Mouse (Mus musculus): Measurements from ENCODE around the gene Nudt5. TPM values are rescaled to one million over a fixed set of nuclear protein-coding genes. Genes with fewer than 3 reads are reported as not detected.

The Nudt5 gene
- polyA plus RNA-seq, 1 experiment = 12.1 TPM

DNA sequence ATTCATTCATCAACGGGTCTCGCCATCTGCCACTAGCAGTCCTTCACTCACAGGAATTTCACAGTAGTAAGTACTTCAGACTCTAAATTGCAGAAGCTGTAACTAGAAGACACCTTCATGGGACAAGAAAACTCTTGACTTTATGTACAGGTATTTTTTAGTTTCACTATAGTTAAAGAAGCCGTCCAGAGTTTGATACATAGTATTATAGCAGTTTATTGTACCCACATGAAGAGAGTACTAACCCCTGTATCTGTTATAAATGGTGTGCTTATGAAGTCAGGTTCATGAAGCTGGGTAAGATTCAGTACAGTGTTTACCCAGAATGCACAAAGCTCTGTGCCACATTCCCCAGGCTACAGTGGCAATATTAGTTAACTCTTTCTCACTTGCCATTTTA is 18.0 kb downstream of the Nudt5 start, which contains the start of gene Gm13199:
Gene Gm13199 (minus strand): TSS at position 101 of the 400 bp plus-strand sequence.
- DNase-seq (ENCODE audit: extremely low spot score in 1 of 2, low spot score in 1 of 2) = no peak

- DNase-seq (ENCODE audit: extremely low spot score in 1 of 2, low spot score in 1 of 2) = no peak
These were observed 22.9 kb downstream of the Nudt5 start for GRCm38 (mm10) chr2:5867681-5868080.

GRCm38 (mm10) chr2:5869746-5870145 is 24.9 kb downstream of the Nudt5 start:
- DNase-seq (ENCODE audit: extremely low spot score in 1 of 2, low spot score in 1 of 2) = no peak

- DNase-seq (ENCODE audit: extremely low spot score in 1 of 2, low spot score in 1 of 2) = no peak
These were observed 32.6 kb downstream of the Nudt5 start for GRCm38 (mm10) chr2:5877446-5877845.

GRCm38 (mm10) chr2:5888865-5889264 is 44.0 kb downstream of the Nudt5 start:
- DNase-seq (ENCODE audit: extremely low spot score in 1 of 2, low spot score in 1 of 2) = no peak

GRCm38 (mm10) chr2:5889412-5889811 is 44.6 kb downstream of the Nudt5 start:
- peak; percentile 33 to 67 for DNase-seq (ENCODE audit: extremely low spot score in 1 of 2, low spot score in 1 of 2)

- peak in 1 of 2 experiments; percentile 26 for DNase-seq (ENCODE audit: extremely low spot score in 1 of 2, low spot score in 1 of 2)
These were observed 49.5 kb downstream of the Nudt5 start for GRCm38 (mm10) chr2:5894296-5894695.

GRCm38 (mm10) chr2:5894843-5895570 is 50.2 kb downstream of the Nudt5 start, which contains the start of gene Sec61a2:
Sec61a2 (minus strand) TSS chr2:5895432.
- peak; percentile 96 to 100 for DNase-seq (ENCODE audit: extremely low spot score in 1 of 2, low spot score in 1 of 2)

DNA sequence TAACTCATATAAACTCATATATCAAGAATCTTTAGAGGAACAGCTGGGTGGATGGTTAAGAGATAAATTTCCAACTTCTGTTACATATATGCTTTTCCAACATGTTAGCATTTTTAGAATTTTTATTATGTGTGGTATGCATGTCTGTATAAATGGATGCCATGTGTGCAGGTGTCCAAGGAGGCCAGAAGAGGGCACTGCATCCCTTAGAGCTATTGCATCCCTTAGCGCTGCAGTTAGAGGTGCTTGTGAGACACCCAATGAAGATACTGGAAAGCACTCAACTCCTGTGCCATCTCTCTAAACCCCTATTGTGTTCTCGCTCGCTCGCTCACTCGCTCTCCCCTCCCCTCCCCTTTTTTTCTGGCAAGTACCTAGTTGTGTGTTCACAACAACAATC is 55.3 kb downstream of the Nudt5 start:
- DNase-seq (ENCODE audit: extremely low spot score in 1 of 2, low spot score in 1 of 2) = no peak

- DNase-seq (ENCODE audit: extremely low spot score in 1 of 2, low spot score in 1 of 2) = peak in 1 of 2 experiments; percentile 58
These were observed 61.3 kb downstream of the Nudt5 start for GRCm38 (mm10) chr2:5906092-5906491.

GRCm38 (mm10) chr2:5906625-5907024 is 61.8 kb downstream of the Nudt5 start:
- DNase-seq (ENCODE audit: extremely low spot score in 1 of 2, low spot score in 1 of 2) = peak in 1 of 2 experiments; percentile 36

- peak in 1 of 2 experiments; percentile 48 for DNase-seq (ENCODE audit: extremely low spot score in 1 of 2, low spot score in 1 of 2)
These were observed 66.6 kb downstream of the Nudt5 start for GRCm38 (mm10) chr2:5911282-5911965.

Other genes with a start within 250 kb of the Nudt5 start
- gene Camk1d, start 130.5 kb upstream of the Nudt5 start, polyA plus RNA-seq (2012; rRNA removed) = 29.8 and 32.6 TPM in 2 replicates
- gene Cdc123, start 145 bp downstream of the Nudt5 start, polyA plus RNA-seq (2012; rRNA removed) = 124 and 140 TPM in 2 replicates
- 7.7 and 7.8 TPM in 2 replicates for gene Gm13199, start 17.9 kb downstream of the Nudt5 start, polyA plus RNA-seq (2012; rRNA removed)
- gene Sec61a2, start 50.4 kb downstream of the Nudt5 start, polyA plus RNA-seq (2012; rRNA removed) = 169 and 186 TPM in 2 replicates
- gene Dhtkd1, start 97.8 kb downstream of the Nudt5 start, polyA plus RNA-seq (2012; rRNA removed) = 12.7 and 12.8 TPM in 2 replicates
- 22.2 and 22.6 TPM in 2 replicates for gene Upf2, start 106.5 kb downstream of the Nudt5 start, polyA plus RNA-seq (2012; rRNA removed)

Measured in frontal cortex, adult 2 months (tissue).